Mouse (Mus musculus) heart, embryonic 11.5 days (tissue): ENCODE data around the gene Bsn. TPM values are rescaled to one million over a fixed set of nuclear protein-coding genes. Genes with fewer than 3 reads are reported as not detected.

Experiments used
- ATAC-seq: fragments of 200-750 bp; cut with Nextera tagmentation; replicated peaks from 2 replicates; pipeline ENCODE4 v1.8.0; 2017; ENCODE audit warnings: moderate library complexity; ENCODE audit not compliant: insufficient number of reproducible peaks, low FRiP score, low TSS enrichment
- H3K27ac ChIP-seq: fragments of 300-500 bp; sonication (generic); 2 replicates; pipeline ENCODE4 v1.5.1; 2014; ENCODE audit warnings: mild to moderate bottlenecking, low read depth, low read length
- H3K27me3 ChIP-seq: fragments of 300-500 bp; sonication (generic); 2 replicates; pipeline ENCODE4 v1.6.1; 2014; ENCODE audit warnings: mild to moderate bottlenecking, low read length, mixed read lengths; ENCODE audit not compliant: control insufficient read depth, insufficient read depth
- H3K36me3 ChIP-seq: fragments of 300-500 bp; sonication (generic); 2 replicates; pipeline ENCODE4 v1.6.1; 2014; ENCODE audit warnings: mild to moderate bottlenecking, low read length, moderate library complexity, mixed read lengths; ENCODE audit not compliant: control insufficient read depth, insufficient read depth
- H3K4me1 ChIP-seq: fragments of 300-500 bp; sonication (generic); 2 replicates; pipeline ENCODE4 v1.6.1; 2014; ENCODE audit warnings: low read length; ENCODE audit not compliant: control insufficient read depth, insufficient read depth
- H3K4me2 ChIP-seq: fragments of 300-500 bp; sonication (generic); 2 replicates; pipeline ENCODE4 v1.6.1; 2014; ENCODE audit warnings: mild to moderate bottlenecking, moderate library complexity
- H3K4me3 ChIP-seq: fragments of 300-500 bp; sonication (generic); 2 replicates; pipeline ENCODE4 v1.5.1; 2014; ENCODE audit warnings: low read depth, low read length
- H3K9ac ChIP-seq: fragments of 300-500 bp; sonication (generic); 2 replicates; pipeline ENCODE4 v1.6.1; 2014; ENCODE audit warnings: mild to moderate bottlenecking, low read depth, low read length, moderate library complexity
- H3K9me3 ChIP-seq: fragments of 300-500 bp; sonication (generic); replicated peaks from 2 replicates; pipeline ENCODE4 v1.6.1; 2016; ENCODE audit warnings: low read length; ENCODE audit not compliant: control insufficient read depth
- WGBS: fragments of 180-500 bp; shearing (Covaris S2); extraction: QIAGEN DNeasy Blood & Tissue Kit; methylation state at CpG from one replicate; pipeline ENCODE4 v1.1.7; 2014; ENCODE audit not compliant: insufficient replicate concordance; 5-methylcytosine and 5-hydroxymethylcytosine counted together
- polyA plus RNA-seq: library from polyadenylated mRNA; unstranded; fragments of >200 nt; fragmentation: Nextera tagmentation; extraction: Ambion mirVana; gene quantifications from 2 replicates; pipeline ENCODE4 v1.2.1, GENCODE M21; 2014

Gene Bsn
- polyA plus RNA-seq, 1 experiment from 2014 or later = 0.77 TPM

DNA sequence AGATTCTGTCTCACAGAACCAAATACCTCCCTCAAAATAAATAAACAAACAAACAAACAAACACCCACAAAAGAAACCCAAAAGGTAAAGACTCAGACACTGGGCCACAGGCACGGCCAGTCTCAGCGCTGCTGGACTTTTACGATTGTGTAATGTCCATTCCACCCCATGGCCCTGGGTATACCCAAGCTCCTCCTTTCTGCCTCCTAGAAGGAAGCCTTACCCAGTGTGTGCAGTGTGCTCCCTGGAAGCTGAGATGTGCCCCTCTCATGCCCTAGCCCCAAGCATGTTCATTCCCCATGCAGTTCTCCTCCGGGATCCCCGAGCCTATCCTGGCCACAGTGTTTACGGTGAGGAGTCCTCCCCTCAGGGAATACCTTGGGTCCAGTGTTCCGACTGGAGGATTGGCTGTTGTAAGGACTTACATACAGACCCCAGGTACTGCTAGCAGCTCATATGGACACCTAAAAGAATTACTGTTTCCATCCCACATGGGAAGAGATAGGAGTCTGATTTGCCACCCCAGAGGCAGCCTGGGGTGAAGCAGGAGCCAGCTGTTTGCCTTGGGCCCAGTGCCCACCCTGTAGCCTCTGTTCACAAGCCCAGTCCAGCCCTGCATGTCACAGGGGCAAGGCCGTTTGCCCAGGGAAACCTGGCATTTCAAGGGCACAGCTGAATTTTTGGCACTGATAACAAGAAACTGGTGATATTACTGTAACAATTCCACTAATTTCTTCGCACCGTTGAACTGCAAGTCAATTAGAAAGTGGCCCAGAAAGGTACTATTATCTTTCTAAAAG lies 68.8 kb downstream of the Bsn start:
- no peaks in the 10 kb centered on the region for H3K36me3 ChIP-seq
- WGBS = 86% methylated on average over 10 of the region's 10 CpGs
- H3K27me3 ChIP-seq = no peaks in the 10 kb centered on the region
- no peak overlapping the region for H3K4me3 ChIP-seq
- no peaks in the 10 kb centered on the region for H3K9me3 ChIP-seq
- H3K4me2 ChIP-seq = no peak overlapping the region
- H3K4me1 ChIP-seq = peaks cover 15% of the 10 kb centered on the region
- no peak for ATAC-seq
- no peak overlapping the region for H3K27ac ChIP-seq
- no peak overlapping the region for H3K9ac ChIP-seq

GRCm38 (mm10) chr9:108120671-108121070 lies 69.5 kb downstream of the Bsn start:
- no peaks in the 10 kb centered on the region for H3K36me3 ChIP-seq
- H3K4me2 ChIP-seq = no peak overlapping the region
- no peak overlapping the region for H3K9ac ChIP-seq
- WGBS = 88% methylated on average over 8 of the region's 8 CpGs
- peaks cover 15% of the 10 kb centered on the region for H3K4me1 ChIP-seq
- no peaks in the 10 kb centered on the region for H3K9me3 ChIP-seq
- no peak overlapping the region for H3K4me3 ChIP-seq
- no peak for ATAC-seq
- peaks cover 6% of the 10 kb centered on the region for H3K27me3 ChIP-seq
- peak overlapping the region; percentile 70; the same call in 1 of the 2 replicates for H3K27ac ChIP-seq

- H3K4me1 ChIP-seq = peaks cover 15% of the 10 kb centered on the region
- 24% methylated on average over 10 of the region's 11 CpGs for WGBS
- peak overlapping the region; percentile 4; the same call in 1 of the 2 replicates for H3K4me2 ChIP-seq
- H3K9ac ChIP-seq = peak overlapping the region; percentile 44
- H3K27ac ChIP-seq = peak overlapping the region; percentile 70
- H3K36me3 ChIP-seq = no peaks in the 10 kb centered on the region
- H3K27me3 ChIP-seq = peaks cover 13% of the 10 kb centered on the region
- no peak overlapping the region for H3K4me3 ChIP-seq
- ATAC-seq = peak; percentile 71; the same call in 1 of the 2 replicates
- no peaks in the 10 kb centered on the region for H3K9me3 ChIP-seq
These were observed 70.2 kb downstream of the Bsn start for GRCm38 (mm10) chr9:108119891-108120411.

- ATAC-seq = no peak
- WGBS = 45% methylated on average over 4 of the region's 4 CpGs
- no peak overlapping the region for H3K27ac ChIP-seq
These were observed 73.0 kb downstream of the Bsn start for GRCm38 (mm10) chr9:108117143-108117542.

GRCm38 (mm10) chr9:108115290-108116077 lies 74.7 kb downstream of the Bsn start:
- Histone ChIP-seq H3K27me3 (peaks cover 35% of the 10 kb centered on the region), H3K4me2 (peak overlapping the region; percentile 42), H3K27ac (no peak overlapping the region), H3K4me3 (0 out of 2 replicates have a peak overlapping the region, but pooled peaks have one; percentile 5), H3K9me3 (no peaks in the 10 kb centered on the region), H3K36me3 (no peaks in the 10 kb centered on the region), H3K4me1 (peaks cover 23% of the 10 kb centered on the region), H3K9ac (no peak overlapping the region)
- 57% methylated on average over 41 of the region's 43 CpGs for WGBS
- ATAC-seq = no peak

More at GRCm38 (mm10) chr9:108117143-108117542, 73.0 kb downstream of the Bsn start:
- Histone ChIP-seq H3K4me2 (no peak overlapping the region), H3K36me3 (no peaks in the 10 kb centered on the region), H3K4me1 (peaks cover 15% of the 10 kb centered on the region), H3K9ac (no peak overlapping the region), H3K9me3 (no peaks in the 10 kb centered on the region), H3K4me3 (no peak overlapping the region), H3K27me3 (peaks cover 25% of the 10 kb centered on the region)

GRCm38 (mm10) chr9:108112719-108113340 lies 77.4 kb downstream of the Bsn start:
- Histone ChIP-seq H3K4me3 (no peak overlapping the region), H3K4me1 (peaks cover 25% of the 10 kb centered on the region), H3K27ac (no peak overlapping the region), H3K4me2 (no peak overlapping the region), H3K9me3 (no peaks in the 10 kb centered on the region), H3K9ac (no peak overlapping the region), H3K36me3 (no peaks in the 10 kb centered on the region), H3K27me3 (peaks cover 35% of the 10 kb centered on the region)
- 90% methylated on average over 18 of the region's 18 CpGs for WGBS
- no peak for ATAC-seq

- H3K4me2 ChIP-seq = peak overlapping the region; percentile 80
- H3K4me1 ChIP-seq = peaks cover 25% of the 10 kb centered on the region
- no peaks in the 10 kb centered on the region for H3K9me3 ChIP-seq
- no peaks in the 10 kb centered on the region for H3K36me3 ChIP-seq
- peaks cover 39% of the 10 kb centered on the region for H3K27me3 ChIP-seq
- peak overlapping the region; percentile 68 for H3K9ac ChIP-seq
- ATAC-seq = no peak
- H3K4me3 ChIP-seq = peak overlapping the region; percentile 38
- no peak overlapping the region for H3K27ac ChIP-seq
- WGBS = 72% methylated on average over 17 of the region's 17 CpGs
These were observed 78.5 kb downstream of the Bsn start for GRCm38 (mm10) chr9:108111593-108112121.

DNA sequence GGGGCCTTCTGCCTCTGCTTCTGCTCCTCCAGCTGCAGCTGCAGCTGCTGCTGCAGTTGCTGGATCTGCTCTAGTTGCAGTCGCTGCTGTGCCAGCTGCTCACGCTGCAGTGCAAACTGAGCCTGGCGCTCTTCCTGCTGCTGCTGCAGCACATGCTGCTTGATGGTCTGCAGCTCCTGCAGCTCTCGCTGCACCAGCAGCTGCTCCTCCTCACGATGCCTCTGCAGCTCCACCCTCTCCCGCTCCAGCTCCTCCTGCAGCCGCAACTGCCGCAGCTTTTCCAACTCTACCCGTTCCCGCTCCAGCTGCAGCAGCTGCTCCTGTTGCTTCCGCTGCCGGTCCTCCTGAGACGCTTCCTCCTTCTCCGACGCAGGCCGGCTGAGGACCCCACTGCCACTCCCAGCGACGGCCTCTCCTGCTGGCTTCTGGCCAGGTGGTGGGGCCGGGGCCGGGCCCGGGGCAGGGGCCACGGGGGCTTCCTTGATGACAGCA lies 79.0 kb downstream of the Bsn start:
- H3K4me3 ChIP-seq = peak overlapping the region; percentile 38
- WGBS = 10% methylated on average over 22 of the region's 22 CpGs
- peaks cover 25% of the 10 kb centered on the region for H3K4me1 ChIP-seq
- H3K4me2 ChIP-seq = peak overlapping the region; percentile 80
- H3K27ac ChIP-seq = no peak overlapping the region
- no peaks in the 10 kb centered on the region for H3K9me3 ChIP-seq
- no peak for ATAC-seq
- H3K9ac ChIP-seq = peak overlapping the region; percentile 68
- H3K27me3 ChIP-seq = peaks cover 38% of the 10 kb centered on the region
- no peaks in the 10 kb centered on the region for H3K36me3 ChIP-seq
